Mouse (Mus musculus) intestine, embryonic 16.5 days (tissue): ENCODE measurements around the gene Lig3. TPM values are rescaled to one million over a fixed set of nuclear protein-coding genes. Genes with fewer than 3 reads are reported as not detected.
"Not testable (repeated sequence)": the region's sequence is repeated elsewhere in the genome, so short reads cannot be mapped to it uniquely, and the experiment has no call there.

ENCODE experiments used
- ATAC-seq: fragments of 200-750 bp; cut with Nextera tagmentation; 2 replicates; pipeline ENCODE4 v1.8.0; 2017; ENCODE audit warnings: moderate TSS enrichment, moderate library complexity
- H3K27ac ChIP-seq: fragments of 300-500 bp; sonication (generic); 2 replicates; pipeline ENCODE4 v1.5.1; 2014; ENCODE audit warnings: mild to moderate bottlenecking, low read length
- H3K27me3 ChIP-seq: fragments of 300-500 bp; sonication (generic); replicated peaks from 2 replicates; pipeline ENCODE4 v1.6.1; 2014; ENCODE audit warnings: low read length, control low read depth, mixed read lengths; ENCODE audit not compliant: control insufficient read depth, insufficient read depth
- H3K36me3 ChIP-seq: fragments of 300-500 bp; sonication (generic); 2 replicates; pipeline ENCODE4 v1.6.1; 2014; ENCODE audit warnings: low read length, control low read depth; ENCODE audit not compliant: control insufficient read depth, insufficient read depth
- H3K4me1 ChIP-seq: fragments of 300-500 bp; sonication (generic); 2 replicates; pipeline ENCODE4 v1.6.1; 2014; ENCODE audit warnings: low read length, control low read depth, mixed read lengths; ENCODE audit not compliant: control insufficient read depth, insufficient read depth
- H3K4me2 ChIP-seq: fragments of 300-500 bp; sonication (generic); 2 replicates; pipeline ENCODE4 v1.6.1; 2014; ENCODE audit warnings: low read depth, low read length, control low read depth
- H3K4me3 ChIP-seq: fragments of 300-500 bp; sonication (generic); 2 replicates; pipeline ENCODE4 v1.5.1; 2014; ENCODE audit warnings: mild to moderate bottlenecking, low read length
- H3K9ac ChIP-seq: fragments of 300-500 bp; sonication (generic); 2 replicates; pipeline ENCODE4 v1.6.1; 2014; ENCODE audit warnings: low read depth, low read length
- H3K9me3 ChIP-seq: fragments of 300-500 bp; sonication (generic); 2 replicates; pipeline ENCODE4 v1.6.1; 2016; ENCODE audit warnings: low read length, control low read depth; ENCODE audit not compliant: control insufficient read depth
- WGBS: fragments of 180-500 bp; shearing (Covaris S2); extraction: QIAGEN DNeasy Blood & Tissue Kit; methylation state at CpG from one replicate; pipeline ENCODE4 v1.1.7; 2014; 5-methylcytosine and 5-hydroxymethylcytosine counted together
- polyA plus RNA-seq: library from polyadenylated mRNA; unstranded; fragments of >200 nt; fragmentation: Nextera tagmentation; extraction: Ambion mirVana; gene quantifications from 2 replicates; pipeline ENCODE4 v1.2.1, GENCODE M21; 2015

Lig3 gene
- polyA plus RNA-seq, 1 experiment from 2014 or later: 18.0 TPM

DNA sequence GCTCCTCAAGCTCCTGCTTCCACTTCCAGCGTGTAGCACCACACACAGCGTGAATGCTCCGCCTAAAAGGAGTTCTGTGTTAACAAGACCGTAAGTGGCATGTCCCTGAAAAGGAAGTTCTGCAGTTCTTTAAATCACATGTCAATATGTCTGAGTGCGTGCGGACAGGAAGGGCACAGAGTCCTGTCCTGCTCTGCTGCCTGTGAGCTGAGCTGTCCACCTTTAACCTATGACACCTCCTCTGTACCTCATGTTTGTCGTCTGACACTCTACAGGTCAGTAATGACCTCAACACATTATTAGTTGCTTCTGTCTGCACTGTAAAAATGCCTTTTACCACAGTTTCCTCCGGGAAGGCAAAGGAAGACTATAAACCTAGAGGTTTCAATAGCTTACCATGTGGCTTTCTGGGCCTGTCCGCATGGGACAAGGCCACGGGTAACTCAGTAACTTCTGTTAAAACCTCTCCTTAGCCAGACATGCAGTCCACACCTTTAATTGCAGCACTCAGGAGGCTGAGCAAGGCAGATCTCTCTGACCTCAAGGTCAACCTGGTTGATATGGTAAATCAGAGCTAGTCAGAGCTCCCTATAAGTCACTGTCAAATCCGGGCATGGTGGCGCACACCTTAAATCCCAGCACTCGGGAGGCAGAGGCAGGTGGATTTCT is 40.0 kb downstream of the Lig3 start:
- H3K4me1 ChIP-seq: no peaks in the 10 kb centered on the region
- no peak overlapping the region for H3K27ac ChIP-seq

GRCm38 (mm10) chr11:82826818-82827217 is 45.9 kb downstream of the Lig3 start:
- no peak overlapping the region for H3K4me3 ChIP-seq
- H3K9ac ChIP-seq: no peak overlapping the region
- H3K4me1 ChIP-seq: peaks cover 9% of the 10 kb centered on the region; the same call in 1 of the 2 replicates
- no peak overlapping the region for H3K27ac ChIP-seq
- H3K9me3 ChIP-seq: no peaks in the 10 kb centered on the region
- H3K4me2 ChIP-seq: no peak overlapping the region
- no peaks in the 10 kb centered on the region for H3K27me3 ChIP-seq
- no peaks in the 10 kb centered on the region for H3K36me3 ChIP-seq
- no peak for ATAC-seq

More for the DNA sequence above, 40.0 kb downstream of the Lig3 start:
- Histone ChIP-seq H3K4me3 (no peak overlapping the region), H3K9ac (no peak overlapping the region), H3K27me3 (no peaks in the 10 kb centered on the region), H3K9me3 (no peaks in the 10 kb centered on the region), H3K4me2 (no peak overlapping the region), H3K36me3 (no peaks in the 10 kb centered on the region)
- WGBS: 61% methylated on average over 13 of the region's 13 CpGs
- ATAC-seq: peak; percentile 74

DNA sequence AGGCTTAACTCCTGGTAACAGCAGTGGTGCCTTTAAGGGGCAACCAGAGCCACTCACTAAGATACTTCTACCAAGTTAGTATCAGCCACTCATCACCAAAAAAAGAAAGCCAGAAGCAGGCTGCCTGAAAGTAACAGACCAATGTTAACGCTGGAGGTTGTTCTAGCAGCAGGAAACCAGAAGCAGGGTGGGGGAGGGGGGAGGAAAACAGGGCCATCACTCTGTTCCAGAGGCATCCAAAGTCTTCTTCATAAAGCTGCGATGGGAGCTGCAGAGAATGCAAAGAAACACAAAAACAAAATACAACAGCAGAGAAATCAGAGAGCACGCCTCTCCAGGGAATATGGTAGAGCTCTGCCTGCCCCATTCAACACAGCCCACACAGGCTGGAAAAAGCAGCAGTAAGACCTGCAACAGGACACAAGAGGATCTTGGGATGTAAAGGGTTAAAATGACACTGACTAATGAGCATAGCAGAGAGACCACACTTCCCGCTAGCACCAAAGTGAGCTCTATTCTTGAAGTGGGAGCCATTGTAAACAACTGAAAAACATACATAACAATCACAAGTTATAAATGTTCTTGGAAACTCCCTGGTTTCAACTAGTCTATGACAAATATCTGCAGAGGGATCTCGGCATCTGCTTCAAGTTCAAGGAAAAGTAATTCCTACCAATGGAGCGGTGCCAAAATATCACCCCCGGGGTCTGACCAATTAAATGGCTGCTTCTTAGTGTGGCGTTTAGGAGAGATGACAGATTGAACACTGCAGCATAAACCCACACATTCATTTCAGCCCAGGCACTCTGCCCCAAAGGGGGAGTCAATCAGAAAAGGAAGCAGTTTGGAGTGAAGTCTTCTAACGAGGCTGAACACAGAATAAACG is 50.3 kb downstream of the Lig3 start:
- Histone ChIP-seq H3K36me3 (no peaks in the 10 kb centered on the region), H3K4me1 (peaks cover 11% of the 10 kb centered on the region; the same call in 1 of the 2 replicates), H3K4me2 (0 out of 2 replicates have a peak overlapping the region, but pooled peaks have one; percentile 16), H3K27ac (no peak overlapping the region), H3K4me3 (no peak overlapping the region), H3K9ac (no peak overlapping the region), H3K27me3 (no peaks in the 10 kb centered on the region), H3K9me3 (no peaks in the 10 kb centered on the region)
- 27% methylated on average over 10 of the region's 10 CpGs for WGBS
- ATAC-seq: no peak

- WGBS: 73% methylated on average over 10 of the region's 10 CpGs
- H3K4me2 ChIP-seq, H3K4me3 ChIP-seq, H3K36me3 ChIP-seq, H3K27ac ChIP-seq, H3K9ac ChIP-seq, ATAC-seq, H3K9me3 ChIP-seq, H3K27me3 ChIP-seq: not testable (repeated sequence)
- H3K4me1 ChIP-seq: peaks cover 14% of the 10 kb centered on the region; the same call in 1 of the 2 replicates
These were observed 51.5 kb downstream of the Lig3 start for GRCm38 (mm10) chr11:82832402-82832801.

GRCm38 (mm10) chr11:82833929-82834328 is 53.0 kb downstream of the Lig3 start:
- Histone ChIP-seq H3K4me3 (no peak overlapping the region), H3K9me3 (no peaks in the 10 kb centered on the region), H3K27me3 (no peaks in the 10 kb centered on the region), H3K4me2 (no peak overlapping the region), H3K36me3 (no peaks in the 10 kb centered on the region), H3K4me1 (peaks cover 14% of the 10 kb centered on the region; the same call in 1 of the 2 replicates), H3K9ac (no peak overlapping the region), H3K27ac (no peak overlapping the region)
- WGBS: 66% methylated on average over 8 of the region's 8 CpGs
- no peak for ATAC-seq

GRCm38 (mm10) chr11:82834359-82834758 is 53.5 kb downstream of the Lig3 start:
- not testable (repeated sequence) for H3K27ac ChIP-seq
- WGBS: 78% methylated on average over 7 of the region's 7 CpGs

DNA sequence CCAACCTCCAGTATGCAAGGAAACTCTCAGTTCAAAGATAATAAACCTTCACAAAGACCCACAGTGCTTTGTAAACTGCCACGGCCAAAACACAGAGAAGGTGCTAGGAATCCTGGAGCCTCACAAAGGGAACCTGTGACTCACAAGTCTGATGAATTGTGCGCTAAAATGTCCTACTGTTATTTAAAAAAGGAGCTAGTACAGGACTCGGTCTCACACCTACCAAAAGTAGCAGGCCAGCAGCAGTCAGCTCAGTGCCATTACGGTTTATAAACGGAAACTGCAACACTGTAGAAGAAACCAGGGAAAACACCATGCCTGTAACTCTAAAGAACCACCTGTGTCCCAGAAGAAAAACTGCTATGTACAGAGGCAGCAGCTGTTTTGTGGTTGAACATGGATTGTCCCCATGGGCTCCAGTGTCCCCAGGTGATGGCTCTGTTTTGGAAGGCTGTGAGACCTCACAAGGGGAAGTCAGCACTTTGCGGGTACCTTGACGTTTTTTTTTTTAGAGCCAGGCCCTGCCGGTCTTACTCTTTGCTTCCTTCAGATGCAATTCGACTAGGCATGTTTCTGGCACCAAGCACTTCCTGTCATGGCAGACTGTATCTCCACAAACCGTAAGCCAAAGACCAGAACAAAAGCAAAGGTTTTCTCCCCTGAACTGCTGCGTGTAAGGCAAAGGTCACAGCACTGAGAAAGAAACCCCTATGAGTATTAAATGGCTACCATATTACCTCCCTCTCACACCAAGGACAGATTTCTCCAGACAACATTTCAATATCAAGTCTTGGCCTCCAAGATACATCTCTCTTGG is 54.9 kb downstream of the Lig3 start:
- no peak overlapping the region for H3K9ac ChIP-seq
- ATAC-seq: no peak
- no peak overlapping the region for H3K27ac ChIP-seq
- no peak overlapping the region for H3K4me3 ChIP-seq
- H3K36me3 ChIP-seq: no peaks in the 10 kb centered on the region
- H3K27me3 ChIP-seq: no peaks in the 10 kb centered on the region
- peaks cover 14% of the 10 kb centered on the region; the same call in 1 of the 2 replicates for H3K4me1 ChIP-seq
- WGBS: 70% methylated on average over 11 of the region's 11 CpGs
- no peak overlapping the region for H3K4me2 ChIP-seq
- H3K9me3 ChIP-seq: no peaks in the 10 kb centered on the region

More at GRCm38 (mm10) chr11:82834359-82834758, 53.5 kb downstream of the Lig3 start:
- not testable (repeated sequence) for H3K27me3 ChIP-seq, H3K9ac ChIP-seq, ATAC-seq, H3K4me2 ChIP-seq, H3K9me3 ChIP-seq, H3K4me3 ChIP-seq, H3K36me3 ChIP-seq
- H3K4me1 ChIP-seq: peaks cover 14% of the 10 kb centered on the region; the same call in 1 of the 2 replicates

- Histone ChIP-seq H3K4me3 (no peak overlapping the region), H3K4me1 (0 out of 2 replicates have a peak, but pooled peaks cover 3% of the 10 kb centered on the region), H3K27ac (no peak overlapping the region), H3K27me3 (no peaks in the 10 kb centered on the region), H3K4me2 (no peak overlapping the region), H3K9ac (no peak overlapping the region), H3K36me3 (no peaks in the 10 kb centered on the region), H3K9me3 (no peaks in the 10 kb centered on the region)
- ATAC-seq: no peak
- WGBS: 58% methylated on average over 7 of the region's 7 CpGs
These were observed 56.3 kb downstream of the Lig3 start for GRCm38 (mm10) chr11:82837192-82837591.

DNA sequence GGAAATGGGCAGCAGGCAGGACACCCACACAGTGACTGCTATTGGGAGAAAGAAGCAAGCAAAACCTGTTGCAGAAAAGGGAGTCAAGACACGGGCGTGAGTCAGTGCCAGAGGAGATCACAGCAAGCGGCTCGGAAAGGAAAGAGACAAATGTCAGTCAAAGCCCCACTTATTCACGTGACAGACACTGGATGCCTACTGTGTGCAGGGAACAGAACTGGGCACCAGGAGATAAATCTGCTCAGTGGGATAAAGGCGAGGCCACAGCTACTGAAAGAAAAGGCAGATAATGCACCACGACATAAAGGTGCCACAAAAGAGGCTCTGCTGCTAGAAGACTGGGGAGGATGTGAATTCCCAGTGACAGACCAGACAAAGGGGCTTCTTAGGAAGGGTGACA is 56.9 kb downstream of the Lig3 start:
- H3K27ac ChIP-seq: no peak overlapping the region
- WGBS: 67% methylated on average over 7 of the region's 7 CpGs

More for the DNA sequence above, 56.9 kb downstream of the Lig3 start:
- H3K9ac ChIP-seq: no peak overlapping the region
- no peak for ATAC-seq
- no peak overlapping the region for H3K4me2 ChIP-seq
- no peak overlapping the region for H3K4me3 ChIP-seq
- no peaks in the 10 kb centered on the region for H3K27me3 ChIP-seq
- 0 out of 2 replicates have a peak, but pooled peaks cover 3% of the 10 kb centered on the region for H3K4me1 ChIP-seq
- H3K36me3 ChIP-seq: no peaks in the 10 kb centered on the region
- H3K9me3 ChIP-seq: no peaks in the 10 kb centered on the region
